Mouse (Mus musculus) bone marrow, adult 2 months (tissue): ENCODE data around the gene Dagla. TPM values are rescaled to one million over a fixed set of nuclear protein-coding genes. Genes with fewer than 3 reads are reported as not detected.

Source experiments
- H3K27ac ChIP-seq: fragments of 200-500 bp; 2 replicates; pipeline ENCODE4 v1.5.1; 2012; ENCODE audit warnings: low read depth, mild to moderate bottlenecking, control low read depth, inconsistent platforms, low read length; ENCODE audit not compliant: control insufficient read depth, poor library complexity, insufficient read depth
- H3K4me1 ChIP-seq: fragments of 200-500 bp; 2 replicates; pipeline ENCODE4 v1.6.1; 2011; ENCODE audit warnings: low read length; ENCODE audit not compliant: control insufficient read depth, insufficient read depth
- H3K4me3 ChIP-seq: fragments of 200-500 bp; replicated peaks from 2 replicates; pipeline ENCODE3; 2011; ENCODE audit warnings: mild to moderate bottlenecking, low read depth, low read length, control low read depth; ENCODE audit not compliant: control insufficient read depth
- CTCF ChIP-seq: fragments of 200-500 bp; IDR thresholded peaks from 2 replicates; pipeline ENCODE4 v1.5.1; 2011; ENCODE audit warnings: low read length, control low read depth; ENCODE audit not compliant: control insufficient read depth, insufficient read depth
- POLR2A ChIP-seq: fragments of 200-500 bp; IDR thresholded peaks from 2 replicates; pipeline ENCODE4 v1.6.1; 2011; ENCODE audit warnings: low read depth, mild to moderate bottlenecking, control low read depth, low read length, borderline replicate concordance; ENCODE audit not compliant: control insufficient read depth
- WGBS: fragments of 180-500 bp; shearing (Covaris S2); methylation state at CpG from one replicate; pipeline ENCODE4 v1.1.7; 2018; 5-methylcytosine and 5-hydroxymethylcytosine counted together
- polyA plus RNA-seq: library from polyadenylated mRNA; stranded (reverse); fragments of >200 nt; gene quantifications from 2 replicates; pipeline ENCODE4 v1.2.4, GENCODE M21; 2011; ENCODE audit warnings: low replicate concordance; ENCODE audit not compliant: missing spikeins, insufficient read depth, insufficient read length

The Dagla gene
- polyA plus RNA-seq, 1 experiment, result not detected

- Histone ChIP-seq H3K27ac (no peak overlapping the region; the same call in 1 of the 2 replicates), H3K4me1 (no peaks in the 10 kb centered on the region), H3K4me3 (no peak overlapping the region)
- TF ChIP-seq CTCF, result no peak
- whole genome bisulfite sequencing, result 76% methylated on average over 20 of the region's 20 CpGs
Measured at GRCm38 (mm10) chr19:10248128-10248527, 56.5 kb downstream of the Dagla start.

GRCm38 (mm10) chr19:10247165-10247564 lies 57.5 kb downstream of the Dagla start:
- no peak overlapping the region for H3K4me3 ChIP-seq
- no peaks in the 10 kb centered on the region for H3K4me1 ChIP-seq
- no peak overlapping the region for H3K27ac ChIP-seq
- 18% methylated on average over 6 of the region's 6 CpGs for WGBS
- TF ChIP-seq POLR2A (no peak), CTCF (no peak)

GRCm38 (mm10) chr19:10244183-10244582 lies 60.5 kb downstream of the Dagla start:
- WGBS, result 24% methylated on average over 3 of the region's 3 CpGs

GRCm38 (mm10) chr19:10242916-10243315 lies 61.8 kb downstream of the Dagla start:
- no peak overlapping the region for H3K4me3 ChIP-seq

More at GRCm38 (mm10) chr19:10244183-10244582, 60.5 kb downstream of the Dagla start:
- TF ChIP-seq POLR2A (no peak), CTCF (peak; percentile 57)
- H3K4me1 ChIP-seq, result no peaks in the 10 kb centered on the region; the same call in 1 of the 2 replicates
- no peak overlapping the region for H3K27ac ChIP-seq
- no peak overlapping the region for H3K4me3 ChIP-seq

GRCm38 (mm10) chr19:10240654-10241305 lies 63.9 kb downstream of the Dagla start, which contains the start of gene Myrf:
TSS of gene Myrf (minus strand) at chr19:10240748.
- no peaks in the 10 kb centered on the region; the same call in 1 of the 2 replicates for H3K4me1 ChIP-seq
- no peak within 1 kb of the TSS for H3K27ac ChIP-seq
- no peak within 1 kb of the TSS for H3K4me3 ChIP-seq
- peak; percentile 84 for TF ChIP-seq CTCF
- TF ChIP-seq POLR2A, result no peak
- 9% methylated on average over 43 of the region's 43 CpGs for WGBS

More at GRCm38 (mm10) chr19:10242916-10243315, 61.8 kb downstream of the Dagla start:
- no peak for TF ChIP-seq POLR2A
- TF ChIP-seq CTCF, result no peak
- Histone ChIP-seq H3K4me1 (no peaks in the 10 kb centered on the region; the same call in 1 of the 2 replicates), H3K27ac (no peak overlapping the region)
- WGBS, result 58% methylated on average over 8 of the region's 8 CpGs

- no peak overlapping the region for H3K27ac ChIP-seq
- WGBS, result 2% methylated on average over 26 of the region's 26 CpGs
- H3K4me3 ChIP-seq, result no peak overlapping the region
- H3K4me1 ChIP-seq, result no peaks in the 10 kb centered on the region; the same call in 1 of the 2 replicates
- TF ChIP-seq CTCF (no peak), POLR2A (no peak)
Measured at GRCm38 (mm10) chr19:10239975-10240653, 64.6 kb downstream of the Dagla start.

GRCm38 (mm10) chr19:10239419-10239818 lies 65.3 kb downstream of the Dagla start:
- Histone ChIP-seq H3K4me3 (no peak overlapping the region), H3K27ac (no peak overlapping the region), H3K4me1 (no peaks in the 10 kb centered on the region; the same call in 1 of the 2 replicates)
- WGBS, result 66% methylated on average over 2 of the region's 2 CpGs
- no peak for TF ChIP-seq CTCF
- no peak for TF ChIP-seq POLR2A

GRCm38 (mm10) chr19:10238477-10238876 lies 66.2 kb downstream of the Dagla start:
- no peaks in the 10 kb centered on the region; the same call in 1 of the 2 replicates for H3K4me1 ChIP-seq
- WGBS, result 52% methylated on average over 3 of the region's 3 CpGs
- TF ChIP-seq CTCF (no peak), POLR2A (no peak)
- no peak overlapping the region for H3K27ac ChIP-seq
- H3K4me3 ChIP-seq, result no peak overlapping the region
